Mouse (Mus musculus) gastrocnemius, adult 18-20 months (tissue): ENCODE data around the gene Catsper2. TPM values are rescaled to one million over a fixed set of nuclear protein-coding genes. Genes with fewer than 3 reads are reported as not detected.
"Not testable (repeated sequence)": the region's sequence is repeated elsewhere in the genome, so short reads cannot be mapped to it uniquely, and the experiment has no call there.

ENCODE experiments used
- DNase-seq: peaks from one replicate; pipeline ENCODE4 v3.0.0; 2021; ENCODE audit warnings: low spot score
- total RNA-seq, 2 experiments: library from RNA; stranded (reverse); gene quantifications; 2 replicates each; pipeline ENCODE4 v1.2.3; 2021

The Catsper2 gene
- total RNA-seq, 2 experiments from 2014 or later: 1.7 to 1.8 TPM

GRCm38 (mm10) chr2:121439746-121440145, 26.2 kb upstream of the Catsper2 start:
- DNase-seq: no peak

- no peak for DNase-seq
These were observed 21.3 kb upstream of the Catsper2 start for GRCm38 (mm10) chr2:121434854-121435253.

- no peak for DNase-seq
These were observed 12.3 kb upstream of the Catsper2 start for GRCm38 (mm10) chr2:121425890-121426289.

- DNase-seq: no peak
These were observed 9.6 kb upstream of the Catsper2 start for GRCm38 (mm10) chr2:121423166-121423565.

GRCm38 (mm10) chr2:121418476-121418875, 4.9 kb upstream of the Catsper2 start:
- no peak for DNase-seq

GRCm38 (mm10) chr2:121416356-121416755, 2.8 kb upstream of the Catsper2 start:
- no peak for DNase-seq

- DNase-seq: no peak
These were observed 2.0 kb upstream of the Catsper2 start for GRCm38 (mm10) chr2:121415591-121415990.

- DNase-seq: no peak
These were observed 1.5 kb upstream of the Catsper2 start for GRCm38 (mm10) chr2:121415103-121415502.

- no peak for DNase-seq
These were observed 620 bp upstream of the Catsper2 start for GRCm38 (mm10) chr2:121414139-121414685.

GRCm38 (mm10) chr2:121412843-121413386, 677 bp downstream of the Catsper2 start:
- DNase-seq: no peak

GRCm38 (mm10) chr2:121408160-121408559, 5.4 kb downstream of the Catsper2 start:
- peak; percentile 37 for DNase-seq

- no peak for DNase-seq
These were observed 10.3 kb downstream of the Catsper2 start for GRCm38 (mm10) chr2:121403296-121403695.

GRCm38 (mm10) chr2:121396624-121397023, 17.0 kb downstream of the Catsper2 start:
- peak; percentile 70 for DNase-seq

GRCm38 (mm10) chr2:121386961-121387575, 26.5 kb downstream of the Catsper2 start, which contains the start of gene Strc:
Gene Strc (minus strand): TSS chr2:121387168.
- not testable (repeated sequence) for DNase-seq

GRCm38 (mm10) chr2:121374766-121375165, 38.8 kb downstream of the Catsper2 start:
- DNase-seq: no peak

GRCm38 (mm10) chr2:121372266-121372665, 41.3 kb downstream of the Catsper2 start:
- no peak for DNase-seq

GRCm38 (mm10) chr2:121370921-121371320, 42.7 kb downstream of the Catsper2 start:
- DNase-seq: no peak

GRCm38 (mm10) chr2:121368831-121369230, 44.8 kb downstream of the Catsper2 start:
- DNase-seq: no peak

GRCm38 (mm10) chr2:121363656-121364055, 49.9 kb downstream of the Catsper2 start:
- no peak for DNase-seq

GRCm38 (mm10) chr2:121359461-121359860, 54.1 kb downstream of the Catsper2 start:
- DNase-seq: no peak

- DNase-seq: no peak
These were observed 55.2 kb downstream of the Catsper2 start for GRCm38 (mm10) chr2:121358381-121358780.

GRCm38 (mm10) chr2:121357961-121358360, 55.6 kb downstream of the Catsper2 start:
- DNase-seq: no peak

GRCm38 (mm10) chr2:121357494-121357893, 56.1 kb downstream of the Catsper2 start, which contains the start of gene Ckmt1:
Gene Ckmt1 (plus strand): TSS chr2:121357714.
- no peak for DNase-seq
